Mouse (Mus musculus) ES-Bruce4 (cell line): ENCODE results near the gene Ptprm. TPM values are rescaled to one million over a fixed set of nuclear protein-coding genes. Genes with fewer than 3 reads are reported as not detected.

ENCODE experiments used
- H3K27ac ChIP-seq: 2 replicates; pipeline ENCODE4 v1.5.1; 2012; ENCODE audit warnings: low read length, inconsistent platforms; ENCODE audit not compliant: insufficient read depth
- H3K27me3 ChIP-seq: 2 replicates; pipeline ENCODE4 v1.6.1; 2012; ENCODE audit warnings: mild to moderate bottlenecking, low read length, inconsistent platforms; ENCODE audit not compliant: control insufficient read depth, poor library complexity, insufficient read depth, severe bottlenecking
- H3K36me3 ChIP-seq: 2 replicates; pipeline ENCODE4 v1.6.1; 2012; ENCODE audit warnings: inconsistent platforms, mild to moderate bottlenecking, low read length, moderate library complexity; ENCODE audit not compliant: control insufficient read depth, poor library complexity, insufficient read depth, severe bottlenecking
- H3K4me1 ChIP-seq: one replicate; pipeline ENCODE4 v1.8.1; 2011; ENCODE audit warnings: low read length; ENCODE audit not compliant: control insufficient read depth, insufficient read depth
- H3K4me3 ChIP-seq: 2 replicates; pipeline ENCODE4 v1.5.1; 2011; ENCODE audit warnings: low read depth, mild to moderate bottlenecking, low read length
- H3K9ac ChIP-seq: 2 replicates; pipeline ENCODE4 v1.6.1; 2012; ENCODE audit warnings: low read depth, mild to moderate bottlenecking, inconsistent platforms; ENCODE audit not compliant: poor library complexity, severe bottlenecking
- H3K9me3 ChIP-seq: replicated peaks from 2 replicates; pipeline ENCODE4 v1.6.1; 2012; ENCODE audit warnings: mild to moderate bottlenecking, low read length, inconsistent platforms; ENCODE audit not compliant: control insufficient read depth, poor library complexity, insufficient read depth, severe bottlenecking
- CTCF ChIP-seq: IDR thresholded peaks from one replicate; pipeline ENCODE4 v1.8.1; 2011; ENCODE audit warnings: low read depth, low read length
- EP300 ChIP-seq: IDR thresholded peaks from 2 replicates; pipeline ENCODE4 v1.6.1; 2011; ENCODE audit warnings: low read depth, low read length; ENCODE audit not compliant: insufficient read depth
- POLR2A ChIP-seq: IDR thresholded peaks from one replicate; pipeline ENCODE4 v1.8.1; 2011; ENCODE audit warnings: low read length; ENCODE audit not compliant: insufficient read depth
- polyA plus RNA-seq: library from polyadenylated mRNA; stranded (reverse); fragments of >200 nt; gene quantifications from 2 replicates; pipeline ENCODE4 v1.2.4, GENCODE M21; 2011; ENCODE audit warnings: low read depth; ENCODE audit not compliant: missing spikeins, insufficient read depth, insufficient read length

Gene Ptprm
- polyA plus RNA-seq, 1 experiment = 10.8 TPM

GRCm38 (mm10) chr17:67106176-67106575, 248.1 kb downstream of the Ptprm start:
- no peaks in the 10 kb centered on the region for H3K36me3 ChIP-seq
- no peaks in the 10 kb centered on the region for H3K9me3 ChIP-seq
- H3K27ac ChIP-seq = no peak overlapping the region
- no peaks in the 10 kb centered on the region for H3K4me1 ChIP-seq
- H3K27me3 ChIP-seq = no peaks in the 10 kb centered on the region
- H3K4me3 ChIP-seq = no peak overlapping the region
- no peak for TF ChIP-seq EP300
- no peak for TF ChIP-seq CTCF
- TF ChIP-seq POLR2A = no peak
- H3K9ac ChIP-seq = no peak overlapping the region

GRCm38 (mm10) chr17:67102051-67102450, 252.2 kb downstream of the Ptprm start:
- Histone ChIP-seq H3K27me3 (no peaks in the 10 kb centered on the region), H3K27ac (no peak overlapping the region), H3K4me3 (no peak overlapping the region), H3K9ac (no peak overlapping the region), H3K4me1 (no peaks in the 10 kb centered on the region), H3K9me3 (no peaks in the 10 kb centered on the region), H3K36me3 (no peaks in the 10 kb centered on the region)
- TF ChIP-seq EP300 (no peak), CTCF (no peak), POLR2A (no peak)

GRCm38 (mm10) chr17:67090997-67091396, 263.3 kb downstream of the Ptprm start:
- Histone ChIP-seq H3K27ac (no peak overlapping the region), H3K9me3 (no peaks in the 10 kb centered on the region), H3K36me3 (no peaks in the 10 kb centered on the region), H3K4me1 (no peaks in the 10 kb centered on the region), H3K27me3 (no peaks in the 10 kb centered on the region), H3K9ac (no peak overlapping the region), H3K4me3 (no peak overlapping the region)
- TF ChIP-seq EP300 (no peak), POLR2A (no peak), CTCF (no peak)

GRCm38 (mm10) chr17:67090153-67090552, 264.1 kb downstream of the Ptprm start:
- no peak overlapping the region for H3K9ac ChIP-seq
- H3K27ac ChIP-seq = no peak overlapping the region
- H3K4me1 ChIP-seq = no peaks in the 10 kb centered on the region
- H3K27me3 ChIP-seq = no peaks in the 10 kb centered on the region
- no peaks in the 10 kb centered on the region for H3K9me3 ChIP-seq
- no peak overlapping the region for H3K4me3 ChIP-seq
- TF ChIP-seq CTCF (no peak), POLR2A (no peak), EP300 (no peak)
- no peaks in the 10 kb centered on the region for H3K36me3 ChIP-seq

- TF ChIP-seq CTCF = no peak
- no peak for TF ChIP-seq EP300
- TF ChIP-seq POLR2A = no peak
- Histone ChIP-seq H3K4me3 (no peak overlapping the region), H3K9ac (no peak overlapping the region), H3K36me3 (no peaks in the 10 kb centered on the region), H3K4me1 (no peaks in the 10 kb centered on the region), H3K27me3 (no peaks in the 10 kb centered on the region), H3K9me3 (no peaks in the 10 kb centered on the region), H3K27ac (no peak overlapping the region)
Measured at GRCm38 (mm10) chr17:67089611-67090010, 264.6 kb downstream of the Ptprm start.

GRCm38 (mm10) chr17:67087585-67087984, 266.7 kb downstream of the Ptprm start:
- H3K4me3 ChIP-seq = no peak overlapping the region
- TF ChIP-seq POLR2A = no peak
- peak; percentile 35 for TF ChIP-seq CTCF
- H3K9ac ChIP-seq = no peak overlapping the region
- H3K36me3 ChIP-seq = no peaks in the 10 kb centered on the region
- no peak overlapping the region for H3K27ac ChIP-seq
- H3K9me3 ChIP-seq = no peaks in the 10 kb centered on the region
- no peaks in the 10 kb centered on the region for H3K27me3 ChIP-seq
- H3K4me1 ChIP-seq = no peaks in the 10 kb centered on the region

GRCm38 (mm10) chr17:67086811-67087210, 267.4 kb downstream of the Ptprm start:
- H3K9me3 ChIP-seq = no peaks in the 10 kb centered on the region
- no peak overlapping the region for H3K27ac ChIP-seq
- no peaks in the 10 kb centered on the region for H3K36me3 ChIP-seq
- H3K4me1 ChIP-seq = no peaks in the 10 kb centered on the region
- no peaks in the 10 kb centered on the region for H3K27me3 ChIP-seq
- no peak for TF ChIP-seq EP300
- TF ChIP-seq POLR2A = no peak
- TF ChIP-seq CTCF = no peak
- no peak overlapping the region for H3K9ac ChIP-seq
- no peak overlapping the region for H3K4me3 ChIP-seq
